Mouse (Mus musculus) heart, postnatal 0 days (tissue): ENCODE data around the gene Commd8.

Experiments
- CTCF ChIP-seq: IDR thresholded peaks from 2 replicates; pipeline ENCODE4 v1.5.1; 2016; ENCODE audit warnings: antibody characterized with exemption, control low read depth, low read depth
- EP300 ChIP-seq: IDR thresholded peaks from 2 replicates; pipeline ENCODE4 v1.6.1; 2016; ENCODE audit warnings: antibody characterized with exemption, low read depth

- TF ChIP-seq EP300 = no peak
- no peak for TF ChIP-seq CTCF
Observed at GRCm38 (mm10) chr5:72156598-72156997, 11.4 kb downstream of the Commd8 start.
